Mouse (Mus musculus) limb, embryonic 14.5 days (tissue): Measurements from ENCODE around the gene Rab40c. TPM values are rescaled to one million over a fixed set of nuclear protein-coding genes. Genes with fewer than 3 reads are reported as not detected.
A peak's percentile ranks its signal among the peaks of the same experiment; 100 is the strongest.

ENCODE experiments used
- ATAC-seq: fragments of 200-750 bp; cut with Nextera tagmentation; 2 replicates; pipeline ENCODE4 v1.8.0; 2017; ENCODE audit warnings: low read depth, moderate number of reproducible peaks, moderate TSS enrichment; ENCODE audit not compliant: low FRiP score
- DNase-seq: peaks from one replicate; pipeline ENCODE4 v3.0.0-alpha.2; 2015; ENCODE audit warnings: low spot score
- H3K27ac ChIP-seq: fragments of 300-500 bp; sonication (generic); replicated peaks from 2 replicates; pipeline ENCODE4 v1.5.1; 2014; ENCODE audit warnings: low read depth, mild to moderate bottlenecking, low read length, moderate library complexity, mixed read lengths
- H3K27me3 ChIP-seq: fragments of 300-500 bp; sonication (generic); 2 replicates; pipeline ENCODE4 v1.6.1; 2014; ENCODE audit warnings: low read length, mixed read lengths; ENCODE audit not compliant: control insufficient read depth, insufficient read depth
- H3K36me3 ChIP-seq: fragments of 300-500 bp; sonication (generic); 2 replicates; pipeline ENCODE4 v1.6.1; 2014; ENCODE audit warnings: mild to moderate bottlenecking, low read length, moderate library complexity, mixed read lengths; ENCODE audit not compliant: control insufficient read depth, insufficient read depth
- H3K4me1 ChIP-seq: fragments of 300-500 bp; sonication (generic); 2 replicates; pipeline ENCODE4 v1.6.1; 2014; ENCODE audit warnings: antibody characterized with exemption, low read length, mixed read lengths; ENCODE audit not compliant: control insufficient read depth, insufficient read depth
- H3K4me2 ChIP-seq: fragments of 300-500 bp; sonication (generic); replicated peaks from 2 replicates; pipeline ENCODE4 v1.6.1; 2014; ENCODE audit warnings: low read depth, mild to moderate bottlenecking, low read length, moderate library complexity; ENCODE audit not compliant: severe bottlenecking
- H3K4me3 ChIP-seq: fragments of 300-500 bp; sonication (generic); replicated peaks from 2 replicates; pipeline ENCODE4 v1.5.1; 2014; ENCODE audit warnings: low read length
- H3K9ac ChIP-seq: fragments of 300-500 bp; sonication (generic); 2 replicates; pipeline ENCODE4 v1.6.1; 2014; ENCODE audit warnings: mild to moderate bottlenecking, low read depth, low read length, moderate library complexity; ENCODE audit not compliant: severe bottlenecking
- H3K9me3 ChIP-seq: fragments of 300-500 bp; sonication (generic); 2 replicates; pipeline ENCODE4 v1.6.1; 2016; ENCODE audit warnings: low read length; ENCODE audit not compliant: control insufficient read depth
- POLR2A ChIP-seq: fragments of 200-500 bp; IDR thresholded peaks from 2 replicates; pipeline ENCODE4 v1.8.0; 2012; ENCODE audit warnings: inconsistent platforms, mild to moderate bottlenecking, moderate library complexity, borderline replicate concordance; ENCODE audit not compliant: insufficient read depth, insufficient read length; ENCODE audit errors: extremely low read depth
- WGBS: fragments of 180-500 bp; shearing (Covaris S2); extraction: QIAGEN DNeasy Blood & Tissue Kit; methylation state at CpG from one replicate; pipeline ENCODE4 v1.1.7; 2014; 5-methylcytosine and 5-hydroxymethylcytosine counted together
- polyA plus RNA-seq, 2 experiments: library from polyadenylated mRNA; depleted of rRNA in 1 of 2; stranded (reverse) in 1 of 2; unstranded in 1 of 2; fragments of >200 nt; fragmentation: Nextera tagmentation in 1 of 2; extraction: Ambion mirVana in 1 of 2; gene quantifications; 2 replicates each; pipeline versions ENCODE4 v1.2.1 to v1.2.3; 2012 to 2014

Gene Rab40c
- polyA plus RNA-seq, 2 experiments, result 20.8 to 53.3 TPM

DNA sequence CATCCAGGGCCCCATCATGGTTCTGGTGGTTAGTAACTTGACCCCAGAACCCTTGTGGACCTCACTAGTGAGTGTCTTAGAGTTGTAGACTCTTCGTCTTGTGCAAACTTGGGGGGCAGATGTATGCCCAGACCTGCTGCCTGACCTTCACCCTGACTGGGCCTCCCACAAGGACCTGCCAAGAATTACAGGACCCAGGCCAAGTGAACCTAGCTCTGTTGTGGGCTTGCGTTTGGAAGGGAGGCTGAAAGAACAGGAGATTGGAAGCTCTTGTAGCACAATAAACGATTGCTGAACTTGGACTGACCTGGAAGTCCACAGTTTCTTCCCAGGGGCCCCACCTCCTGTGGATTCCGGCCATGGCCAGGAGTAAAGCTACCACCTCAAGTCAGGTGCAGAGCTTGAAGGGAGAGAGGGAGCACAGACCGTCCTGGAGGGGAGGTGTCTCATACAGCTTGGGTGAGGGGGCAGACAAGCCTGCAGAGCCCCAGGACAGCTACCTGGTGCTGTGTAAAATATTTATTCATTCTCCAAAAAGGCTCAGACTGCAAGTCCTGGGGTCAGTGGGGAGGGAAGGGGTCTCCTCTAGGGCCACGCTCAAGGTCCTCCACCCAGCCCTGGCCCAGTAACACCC is 85.4 kb downstream of the Rab40c start:
- ATAC-seq, result no peak

DNA sequence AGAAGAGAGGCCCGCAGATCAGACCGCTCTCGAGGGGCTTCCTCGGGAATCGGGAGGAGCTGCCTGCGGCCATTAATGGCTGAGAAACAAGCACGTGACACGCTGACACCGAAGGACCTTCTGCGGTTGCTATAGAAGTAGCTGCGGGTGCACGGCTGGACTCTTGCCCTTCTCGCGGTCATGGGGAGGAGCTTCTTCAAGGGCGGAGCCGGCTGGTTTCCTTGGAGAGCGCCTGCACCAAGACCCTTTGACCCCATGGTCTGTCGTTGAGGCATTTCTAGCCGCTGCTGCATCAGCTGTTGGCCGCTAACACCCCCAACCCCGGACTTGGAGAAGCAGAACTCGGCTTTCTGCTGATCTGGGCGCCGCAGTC is 86.2 kb downstream of the Rab40c start, which contains the start of gene Stub1:
Gene Stub1 (minus strand): TSS at position 114 of the 373 bp plus-strand sequence.
- Histone ChIP-seq H3K36me3 (peaks cover 38% of the 10 kb centered on the region), H3K4me3 (peak within 1 kb of the TSS; percentile 85), H3K27me3 (no peaks in the 10 kb centered on the region), H3K9me3 (no peaks in the 10 kb centered on the region), H3K9ac (peak within 1 kb of the TSS; percentile 77), H3K4me2 (peak within 1 kb of the TSS; percentile 91), H3K4me1 (peaks cover 56% of the 10 kb centered on the region), H3K27ac (peak within 1 kb of the TSS; percentile 89)
- peak; percentile 66 for ATAC-seq
- peak; percentile 89 for DNase-seq
- TF ChIP-seq POLR2A, result no peak
- 0% methylated on average over 24 of the region's 24 CpGs for WGBS

More for the DNA sequence above, 85.4 kb downstream of the Rab40c start:
- DNase-seq, result no peak
- H3K4me3 ChIP-seq, result peak overlapping the region; percentile 85
- WGBS, result 34% methylated on average over 6 of the region's 6 CpGs
- peaks cover 52% of the 10 kb centered on the region for H3K4me1 ChIP-seq
- H3K4me2 ChIP-seq, result peak overlapping the region; percentile 91
- peak overlapping the region; percentile 89; the same call in 1 of the 2 replicates for H3K27ac ChIP-seq
- peaks cover 42% of the 10 kb centered on the region for H3K36me3 ChIP-seq
- H3K27me3 ChIP-seq, result no peaks in the 10 kb centered on the region
- no peak for TF ChIP-seq POLR2A
- H3K9me3 ChIP-seq, result no peaks in the 10 kb centered on the region
- peak overlapping the region; percentile 77 for H3K9ac ChIP-seq

DNA sequence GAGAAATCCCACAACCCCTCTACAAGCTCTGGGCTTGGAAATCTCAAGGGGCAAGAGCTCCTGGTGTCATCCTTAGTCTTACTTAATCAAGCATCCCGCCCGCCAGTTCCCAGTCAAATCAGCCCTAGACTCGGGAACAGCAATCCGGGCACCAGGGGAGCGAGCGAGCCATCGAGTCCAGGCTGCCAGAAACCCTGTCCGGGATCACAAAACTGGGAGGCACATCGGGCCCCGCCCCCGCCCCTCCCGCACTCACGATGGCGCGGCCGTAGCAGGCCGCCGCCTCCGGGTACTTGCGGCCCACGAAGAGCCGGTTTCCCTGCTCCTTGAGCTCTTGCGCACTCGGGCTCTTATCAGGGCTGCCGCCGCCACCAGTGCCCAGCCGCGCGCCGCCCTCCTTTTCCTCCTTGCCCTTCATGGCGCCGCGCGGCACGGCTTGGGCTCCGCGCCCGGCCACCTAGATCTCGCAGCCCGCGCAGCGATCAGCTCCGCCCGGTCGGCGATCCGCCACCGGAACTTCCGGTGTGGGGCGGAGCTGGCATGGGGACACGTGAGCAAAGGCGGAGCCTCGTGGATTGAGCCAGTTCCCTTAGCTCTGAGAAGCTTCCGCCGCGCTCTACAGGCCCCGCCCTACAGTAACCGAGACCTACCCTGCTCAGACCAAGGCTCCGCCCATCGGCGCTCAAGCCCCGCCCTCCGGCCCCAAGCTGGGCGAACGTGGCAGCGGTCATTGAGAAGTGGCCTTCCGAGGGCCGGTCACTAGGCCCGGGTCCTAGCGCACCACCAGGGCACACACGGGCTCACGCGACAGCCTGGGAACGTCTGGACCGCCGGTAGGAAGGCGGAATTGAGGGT is 86.9 kb downstream of the Rab40c start:
- H3K9me3 ChIP-seq, result no peaks in the 10 kb centered on the region
- H3K4me1 ChIP-seq, result peaks cover 58% of the 10 kb centered on the region
- peak overlapping the region; percentile 85 for H3K4me3 ChIP-seq
- TF ChIP-seq POLR2A, result peak; percentile 74; the same call in 1 of the 2 replicates
- H3K27me3 ChIP-seq, result no peaks in the 10 kb centered on the region
- DNase-seq, result peak; percentile 99
- under 1% methylated on average over 46 of the region's 77 CpGs for WGBS
- peak overlapping the region; percentile 77 for H3K9ac ChIP-seq
- peak overlapping the region; percentile 89 for H3K27ac ChIP-seq
- H3K36me3 ChIP-seq, result peaks cover 38% of the 10 kb centered on the region
- peak; percentile 92 for ATAC-seq
- peak overlapping the region; percentile 91 for H3K4me2 ChIP-seq

Other genes with a start within 250 kb of the Rab40c start
Only the 30 nearest of the 32 such genes appear.
- 0.56 and 0.74 TPM in 2 replicates for gene Gng13, start 202.6 kb downstream of the Rab40c start, polyA plus RNA-seq (2012; rRNA removed)
- 3.5 and 6.1 TPM in 2 replicates for gene Gng13, start 202.6 kb downstream of the Rab40c start, polyA plus RNA-seq (2014; fragmentation: Nextera tagmentation; extraction: Ambion mirVana)
- 34.5 and 34.6 TPM in 2 replicates for gene Chtf18, start 192.3 kb downstream of the Rab40c start, polyA plus RNA-seq (2012; rRNA removed)
- 14.7 and 16.1 TPM in 2 replicates for gene Chtf18, start 192.3 kb downstream of the Rab40c start, polyA plus RNA-seq (2014; fragmentation: Nextera tagmentation; extraction: Ambion mirVana)
- gene Rpusd1, start 192.1 kb downstream of the Rab40c start, polyA plus RNA-seq (2012; rRNA removed), result 48.2 and 71.7 TPM in 2 replicates
- 26.1 and 26.6 TPM in 2 replicates for gene Rpusd1, start 192.1 kb downstream of the Rab40c start, polyA plus RNA-seq (2014; fragmentation: Nextera tagmentation; extraction: Ambion mirVana)
- 0.10 and 0.13 TPM in 2 replicates for gene Mslnl, start 183.7 kb downstream of the Rab40c start, polyA plus RNA-seq (2012; rRNA removed)
- gene Mslnl, start 183.7 kb downstream of the Rab40c start, polyA plus RNA-seq (2014; fragmentation: Nextera tagmentation; extraction: Ambion mirVana), result 0.10 and 0.22 TPM in 2 replicates
- 0.23 and 5.5 TPM in 2 replicates for gene Msln, start 165.3 kb downstream of the Rab40c start, polyA plus RNA-seq (2012; rRNA removed)
- 0.37 and 0.95 TPM in 2 replicates for gene Msln, start 165.3 kb downstream of the Rab40c start, polyA plus RNA-seq (2014; fragmentation: Nextera tagmentation; extraction: Ambion mirVana)
- 24.9 and 26.0 TPM in 2 replicates for gene Narfl, start 146.0 kb downstream of the Rab40c start, polyA plus RNA-seq (2012; rRNA removed)
- 24.2 and 26.1 TPM in 2 replicates for gene Narfl, start 146.0 kb downstream of the Rab40c start, polyA plus RNA-seq (2014; fragmentation: Nextera tagmentation; extraction: Ambion mirVana)
- 113 and 119 TPM in 2 replicates for gene Haghl, start 134.1 kb downstream of the Rab40c start, polyA plus RNA-seq (2012; rRNA removed)
- gene Haghl, start 134.1 kb downstream of the Rab40c start, polyA plus RNA-seq (2014; fragmentation: Nextera tagmentation; extraction: Ambion mirVana), result 69.3 and 78.0 TPM in 2 replicates
- gene Ccdc78, start 133.1 kb downstream of the Rab40c start, polyA plus RNA-seq (2012; rRNA removed), result 0.06 and 0.10 TPM in 2 replicates
- not detected in 2 replicates for gene Ccdc78, start 133.1 kb downstream of the Rab40c start, polyA plus RNA-seq (2014; fragmentation: Nextera tagmentation; extraction: Ambion mirVana)
- 114 and 117 TPM in 2 replicates for gene Fam173a, start 126.8 kb downstream of the Rab40c start, polyA plus RNA-seq (2012; rRNA removed)
- 72.5 and 73.8 TPM in 2 replicates for gene Fam173a, start 126.8 kb downstream of the Rab40c start, polyA plus RNA-seq (2014; fragmentation: Nextera tagmentation; extraction: Ambion mirVana)
- gene AC134908.4, start 124.1 kb downstream of the Rab40c start, polyA plus RNA-seq (2012; rRNA removed), result not detected in 2 replicates
- gene AC134908.4, start 124.1 kb downstream of the Rab40c start, polyA plus RNA-seq (2014; fragmentation: Nextera tagmentation; extraction: Ambion mirVana), result 0.30 TPM in 1 of 2 replicates, not detected in the other
- gene Metrn, start 122.6 kb downstream of the Rab40c start, polyA plus RNA-seq (2012; rRNA removed), result 83.6 and 119 TPM in 2 replicates
- 10.5 and 12.6 TPM in 2 replicates for gene Metrn, start 122.6 kb downstream of the Rab40c start, polyA plus RNA-seq (2014; fragmentation: Nextera tagmentation; extraction: Ambion mirVana)
- 6.5 and 12.2 TPM in 2 replicates for gene Fbxl16, start 110.6 kb downstream of the Rab40c start, polyA plus RNA-seq (2012; rRNA removed)
- 2.0 and 2.5 TPM in 2 replicates for gene Fbxl16, start 110.6 kb downstream of the Rab40c start, polyA plus RNA-seq (2014; fragmentation: Nextera tagmentation; extraction: Ambion mirVana)
- 45.1 and 56.1 TPM in 2 replicates for gene Wdr24, start 96.1 kb downstream of the Rab40c start, polyA plus RNA-seq (2012; rRNA removed)
- gene Wdr24, start 96.1 kb downstream of the Rab40c start, polyA plus RNA-seq (2014; fragmentation: Nextera tagmentation; extraction: Ambion mirVana), result 26.0 and 27.7 TPM in 2 replicates
- 64.4 and 79.2 TPM in 2 replicates for gene Jmjd8, start 90.9 kb downstream of the Rab40c start, polyA plus RNA-seq (2012; rRNA removed)
- gene Jmjd8, start 90.9 kb downstream of the Rab40c start, polyA plus RNA-seq (2014; fragmentation: Nextera tagmentation; extraction: Ambion mirVana), result 41.5 and 46.3 TPM in 2 replicates
- 335 and 338 TPM in 2 replicates for gene Stub1, start 86.3 kb downstream of the Rab40c start, polyA plus RNA-seq (2012; rRNA removed)
- 349 and 350 TPM in 2 replicates for gene Stub1, start 86.3 kb downstream of the Rab40c start, polyA plus RNA-seq (2014; fragmentation: Nextera tagmentation; extraction: Ambion mirVana)
- 11.7 and 12.9 TPM in 2 replicates for gene Rhbdl1, start 82.4 kb downstream of the Rab40c start, polyA plus RNA-seq (2012; rRNA removed)
- 1.9 and 2.3 TPM in 2 replicates for gene Rhbdl1, start 82.4 kb downstream of the Rab40c start, polyA plus RNA-seq (2014; fragmentation: Nextera tagmentation; extraction: Ambion mirVana)
- gene Gm20683, start 78.0 kb downstream of the Rab40c start, polyA plus RNA-seq (2012; rRNA removed), result 13.0 and 19.4 TPM in 2 replicates
- 2.2 and 2.5 TPM in 2 replicates for gene Gm20683, start 78.0 kb downstream of the Rab40c start, polyA plus RNA-seq (2014; fragmentation: Nextera tagmentation; extraction: Ambion mirVana)
- gene Rhot2, start 74.9 kb downstream of the Rab40c start, polyA plus RNA-seq (2012; rRNA removed), result 101 and 126 TPM in 2 replicates
- 10.6 and 16.9 TPM in 2 replicates for gene Rhot2, start 74.9 kb downstream of the Rab40c start, polyA plus RNA-seq (2014; fragmentation: Nextera tagmentation; extraction: Ambion mirVana)
- gene Wdr90, start 58.2 kb downstream of the Rab40c start, polyA plus RNA-seq (2012; rRNA removed), result 68.0 and 90.0 TPM in 2 replicates
- 18.1 and 22.1 TPM in 2 replicates for gene Wdr90, start 58.2 kb downstream of the Rab40c start, polyA plus RNA-seq (2014; fragmentation: Nextera tagmentation; extraction: Ambion mirVana)
- gene Mcrip2, start 51.0 kb downstream of the Rab40c start, polyA plus RNA-seq (2012; rRNA removed), result 12.3 and 13.1 TPM in 2 replicates
- gene Mcrip2, start 51.0 kb downstream of the Rab40c start, polyA plus RNA-seq (2014; fragmentation: Nextera tagmentation; extraction: Ambion mirVana), result 13.4 and 20.2 TPM in 2 replicates
- gene Mettl26, start 44.7 kb downstream of the Rab40c start, polyA plus RNA-seq (2012; rRNA removed), result 61.7 and 62.9 TPM in 2 replicates
- gene Mettl26, start 44.7 kb downstream of the Rab40c start, polyA plus RNA-seq (2014; fragmentation: Nextera tagmentation; extraction: Ambion mirVana), result 51.4 and 52.0 TPM in 2 replicates
- 1.2 and 1.4 TPM in 2 replicates for gene Wfikkn1, start 38.9 kb downstream of the Rab40c start, polyA plus RNA-seq (2012; rRNA removed)
- gene Wfikkn1, start 38.9 kb downstream of the Rab40c start, polyA plus RNA-seq (2014; fragmentation: Nextera tagmentation; extraction: Ambion mirVana), result 0.68 and 0.77 TPM in 2 replicates
- gene Pigq, start 25.2 kb upstream of the Rab40c start, polyA plus RNA-seq (2012; rRNA removed), result 95.4 and 141 TPM in 2 replicates
- gene Pigq, start 25.2 kb upstream of the Rab40c start, polyA plus RNA-seq (2014; fragmentation: Nextera tagmentation; extraction: Ambion mirVana), result 48.7 and 48.8 TPM in 2 replicates
- gene Nhlrc4, start 25.2 kb upstream of the Rab40c start, polyA plus RNA-seq (2012; rRNA removed), result 0.10 TPM in 2 replicates
- not detected in 2 replicates for gene Nhlrc4, start 25.2 kb upstream of the Rab40c start, polyA plus RNA-seq (2014; fragmentation: Nextera tagmentation; extraction: Ambion mirVana)
- gene A930017K11Rik, start 32.8 kb upstream of the Rab40c start, polyA plus RNA-seq (2012; rRNA removed), result 0.25 and 0.26 TPM in 2 replicates
- 0.23 and 0.35 TPM in 2 replicates for gene A930017K11Rik, start 32.8 kb upstream of the Rab40c start, polyA plus RNA-seq (2014; fragmentation: Nextera tagmentation; extraction: Ambion mirVana)
- 50.1 and 70.4 TPM in 2 replicates for gene Capn15, start 66.1 kb upstream of the Rab40c start, polyA plus RNA-seq (2012; rRNA removed)
- gene Capn15, start 66.1 kb upstream of the Rab40c start, polyA plus RNA-seq (2014; fragmentation: Nextera tagmentation; extraction: Ambion mirVana), result 31.0 and 31.2 TPM in 2 replicates
- 39.0 and 47.9 TPM in 2 replicates for gene Rab11fip3, start 149.8 kb upstream of the Rab40c start, polyA plus RNA-seq (2012; rRNA removed)
- gene Rab11fip3, start 149.8 kb upstream of the Rab40c start, polyA plus RNA-seq (2014; fragmentation: Nextera tagmentation; extraction: Ambion mirVana), result 17.8 and 18.0 TPM in 2 replicates
- 32.5 and 34.7 TPM in 2 replicates for gene Decr2, start 170.6 kb upstream of the Rab40c start, polyA plus RNA-seq (2012; rRNA removed)
- 19.0 and 23.3 TPM in 2 replicates for gene Decr2, start 170.6 kb upstream of the Rab40c start, polyA plus RNA-seq (2014; fragmentation: Nextera tagmentation; extraction: Ambion mirVana)
- gene Nme4, start 175.9 kb upstream of the Rab40c start, polyA plus RNA-seq (2012; rRNA removed), result 133 and 176 TPM in 2 replicates
- 104 and 106 TPM in 2 replicates for gene Nme4, start 175.9 kb upstream of the Rab40c start, polyA plus RNA-seq (2014; fragmentation: Nextera tagmentation; extraction: Ambion mirVana)
- 4.3 and 6.5 TPM in 2 replicates for gene Tmem8, start 193.6 kb upstream of the Rab40c start, polyA plus RNA-seq (2012; rRNA removed)
- gene Tmem8, start 193.6 kb upstream of the Rab40c start, polyA plus RNA-seq (2014; fragmentation: Nextera tagmentation; extraction: Ambion mirVana), result 1.1 and 1.2 TPM in 2 replicates